Mouse (Mus musculus) CH12.LX (cell line): Measurements from ENCODE around the gene Agps. TPM values are rescaled to one million over a fixed set of nuclear protein-coding genes. Genes with fewer than 3 reads are reported as not detected.

Experiments
- DNase-seq: peaks from one replicate; pipeline ENCODE4 v3.0.0-alpha.2; 2013; ENCODE audit errors: extremely low read depth
- H3K27ac ChIP-seq: 2 replicates; pipeline ENCODE4 v1.5.1; 2012; ENCODE audit warnings: low read depth, mild to moderate bottlenecking, control low read depth, moderate library complexity; ENCODE audit not compliant: insufficient read depth
- H3K27me3 ChIP-seq: replicated peaks from 2 replicates; pipeline ENCODE3; 2012; ENCODE audit warnings: inconsistent platforms
- H3K36me3 ChIP-seq, 2 experiments: replicated peaks in 1 of 2; 2 replicates each; pipeline versions ENCODE3 to v1.6.1; 2012; ENCODE audit warnings: inconsistent platforms in 1 of 2, low read length in 1 of 2, mild to moderate bottlenecking in 1 of 2, mixed read lengths in 1 of 2, moderate library complexity in 1 of 2; ENCODE audit not compliant: control insufficient read depth in 1 of 2, insufficient read depth in 1 of 2
- H3K4me1 ChIP-seq, 2 experiments: 2 replicates each; pipeline ENCODE4 v1.6.1; 2012; ENCODE audit warnings: inconsistent platforms in 1 of 2, moderate library complexity in 1 of 2; ENCODE audit not compliant: insufficient read depth in 2 of 2, control insufficient read depth in 1 of 2
- H3K4me2 ChIP-seq: 2 replicates; pipeline ENCODE4 v1.6.1; 2012; ENCODE audit warnings: low read depth, mild to moderate bottlenecking, control low read depth; ENCODE audit not compliant: poor library complexity, insufficient read depth, severe bottlenecking
- H3K4me3 ChIP-seq, 3 experiments: fragments of 150-350 bp in 1 of 3; sonication (generic) in 1 of 3; replicated peaks in 1 of 3; 2 replicates each; pipeline versions ENCODE3 to v1.5.1; 2011 to 2012; ENCODE audit warnings: low read depth in 2 of 3, low read length in 2 of 3, mild to moderate bottlenecking in 2 of 3, moderate library complexity in 2 of 3, control low read depth in 1 of 3, improper control_type of control experiment in 1 of 3, inconsistent platforms in 1 of 3, mixed read lengths in 1 of 3; ENCODE audit not compliant: poor library complexity in 1 of 3
- H3K79me2 ChIP-seq: replicated peaks from 2 replicates; pipeline ENCODE4 v1.6.1; 2012; ENCODE audit warnings: mild to moderate bottlenecking, moderate library complexity; ENCODE audit not compliant: control insufficient read depth, poor library complexity, insufficient read depth, severe bottlenecking; ENCODE audit errors: extremely low read depth
- H3K9ac ChIP-seq: 2 replicates; pipeline ENCODE4 v1.6.1; 2012; ENCODE audit warnings: low read depth, mild to moderate bottlenecking, control low read depth, moderate library complexity; ENCODE audit not compliant: insufficient read depth
- H3K9me3 ChIP-seq: replicated peaks from 2 replicates; pipeline ENCODE3; 2012; ENCODE audit warnings: low read length, inconsistent platforms, mixed read lengths
- CHD1 ChIP-seq: IDR thresholded peaks from 2 replicates; pipeline ENCODE4 v1.6.1; 2012; ENCODE audit warnings: low read depth, low read length, improper control_type of control experiment, inconsistent platforms
- CTCF ChIP-seq, 2 experiments: IDR thresholded peaks in 1 of 2; conservative IDR thresholded peaks in 1 of 2; 2 replicates each; pipeline ENCODE4 v1.5.1; 2011 to 2012; ENCODE audit warnings: low read depth in 2 of 2, low read length in 2 of 2, improper control_type of control experiment in 1 of 2, inconsistent platforms in 1 of 2, mild to moderate bottlenecking in 1 of 2, moderate library complexity in 1 of 2
- E2F4 ChIP-seq: IDR thresholded peaks from 2 replicates; pipeline ENCODE4 v1.6.1; 2011; ENCODE audit warnings: low read depth, low read length, improper control_type of control experiment; ENCODE audit not compliant: insufficient replicate concordance
- ELF1 ChIP-seq: IDR thresholded peaks from 2 replicates; pipeline ENCODE4 v1.6.1; 2014; ENCODE audit warnings: low read depth, mild to moderate bottlenecking, inconsistent platforms, low read length, improper control_type of control experiment
- EP300 ChIP-seq: IDR thresholded peaks from 2 replicates; pipeline ENCODE4 v1.6.1; 2011; ENCODE audit warnings: low read length, improper control_type of control experiment
- ETS1 ChIP-seq: conservative IDR thresholded peaks from 2 replicates; pipeline ENCODE4 v1.6.1; 2012; ENCODE audit warnings: low read depth, mild to moderate bottlenecking, inconsistent platforms, low read length, improper control_type of control experiment, moderate library complexity
- IRF4 ChIP-seq: IDR thresholded peaks from 2 replicates; pipeline ENCODE4 v1.6.1; 2014; ENCODE audit warnings: low read depth, mild to moderate bottlenecking, inconsistent platforms, low read length, improper control_type of control experiment
- JUN ChIP-seq: IDR thresholded peaks from 2 replicates; pipeline ENCODE4 v1.6.1; 2011; ENCODE audit warnings: low read depth, mild to moderate bottlenecking, low read length, improper control_type of control experiment, moderate library complexity; ENCODE audit not compliant: insufficient read depth
- JUND ChIP-seq: conservative IDR thresholded peaks from 2 replicates; pipeline ENCODE4 v1.6.1; 2011; ENCODE audit warnings: low read depth, low read length, improper control_type of control experiment
- KAT2A ChIP-seq: IDR thresholded peaks from 2 replicates; pipeline ENCODE4 v1.6.1; 2012; ENCODE audit warnings: low read length, improper control_type of control experiment, inconsistent platforms; ENCODE audit not compliant: insufficient replicate concordance
- MAFK ChIP-seq: IDR thresholded peaks from 2 replicates; pipeline ENCODE4 v1.6.1; 2011; ENCODE audit warnings: low read length, improper control_type of control experiment; ENCODE audit not compliant: insufficient replicate concordance
- MXI1 ChIP-seq: IDR thresholded peaks from 2 replicates; pipeline ENCODE4 v1.6.1; 2011; ENCODE audit warnings: mild to moderate bottlenecking, low read depth, low read length, improper control_type of control experiment
- MYC ChIP-seq: IDR thresholded peaks from 2 replicates; pipeline ENCODE4 v1.6.1; 2011; ENCODE audit warnings: low read depth, mild to moderate bottlenecking, improper control_type of control experiment, low read length
- NELFE ChIP-seq: IDR thresholded peaks from 2 replicates; pipeline ENCODE4 v1.6.1; 2011; ENCODE audit warnings: low read depth, low read length, improper control_type of control experiment
- NRF1 ChIP-seq: IDR thresholded peaks from 2 replicates; pipeline ENCODE4 v1.6.1; 2014; ENCODE audit warnings: low read depth, mild to moderate bottlenecking, inconsistent platforms, low read length, improper control_type of control experiment, moderate library complexity
- PAX5 ChIP-seq: IDR thresholded peaks from 2 replicates; pipeline ENCODE4 v1.6.1; 2012; ENCODE audit warnings: low read length, inconsistent platforms, mixed read lengths
- RAD21 ChIP-seq: IDR thresholded peaks from 2 replicates; pipeline ENCODE4 v1.6.1; 2011; ENCODE audit warnings: low read depth, mild to moderate bottlenecking, low read length, improper control_type of control experiment, moderate library complexity
- SMC3 ChIP-seq: IDR thresholded peaks from 2 replicates; pipeline ENCODE4 v1.6.1; 2011; ENCODE audit warnings: low read depth, low read length, improper control_type of control experiment
- TBP ChIP-seq: conservative IDR thresholded peaks from 2 replicates; pipeline ENCODE4 v1.6.1; 2011; ENCODE audit warnings: low read depth, low read length, improper control_type of control experiment
- UBTF ChIP-seq: IDR thresholded peaks from 2 replicates; pipeline ENCODE4 v1.6.1; 2012; ENCODE audit warnings: low read depth, mild to moderate bottlenecking, inconsistent platforms, low read length, improper control_type of control experiment, moderate library complexity
- USF1 ChIP-seq: IDR thresholded peaks from 2 replicates; pipeline ENCODE4 v1.6.1; 2014; ENCODE audit warnings: low read depth, mild to moderate bottlenecking, inconsistent platforms, low read length, improper control_type of control experiment
- USF2 ChIP-seq: conservative IDR thresholded peaks from 2 replicates; pipeline ENCODE4 v1.6.1; 2011; ENCODE audit warnings: low read depth, low read length, improper control_type of control experiment
- ZC3H11A ChIP-seq: IDR thresholded peaks from 2 replicates; pipeline ENCODE4 v1.6.1; 2012; ENCODE audit warnings: low read depth, mild to moderate bottlenecking, inconsistent platforms, low read length, improper control_type of control experiment
- ZKSCAN1 ChIP-seq: IDR thresholded peaks from 2 replicates; pipeline ENCODE4 v1.6.1; 2012; ENCODE audit warnings: low read depth, inconsistent platforms, low read length, improper control_type of control experiment, borderline replicate concordance
- dilution Hi-C: fragments of 300-500 bp; cut with MboI; formaldehyde crosslinking; loops from 2 replicates; pipeline ENCODE4 v1.14.3; 2020; ENCODE audit warnings: low sequenced_read_pairs; ENCODE audit not compliant: extremely low pct_unique_long_range_greater_than_20kb, extremely low pct_ligation_motif_present
- in situ Hi-C: fragments of 300-500 bp; cut with MboI; formaldehyde crosslinking; loops from 3 replicates; pipeline ENCODE4 v1.14.3; 2019; ENCODE audit warnings: low sequenced_read_pairs, low pct_ligation_motif_present, low pct_unique_long_range_greater_than_20kb, mixed read lengths
- polyA plus RNA-seq: library from polyadenylated mRNA; unstranded; fragments of >175 nt; gene quantifications from 2 replicates; pipeline ENCODE4 v1.2.1, GENCODE M21; 2012; ENCODE audit warnings: low read depth; ENCODE audit not compliant: insufficient read length
- total RNA-seq, 2 experiments: library from RNA; depleted of rRNA; stranded (reverse); fragments of 300-350 nt in 1 of 2; fragments of >200 nt in 1 of 2; gene quantifications; 2 replicates each; pipeline ENCODE4 v1.2.3; 2012 to 2014

Gene Agps
- total and polyA plus RNA-seq, 3 experiments: 38.6 to 67.7 (median 49.3) TPM

DNA sequence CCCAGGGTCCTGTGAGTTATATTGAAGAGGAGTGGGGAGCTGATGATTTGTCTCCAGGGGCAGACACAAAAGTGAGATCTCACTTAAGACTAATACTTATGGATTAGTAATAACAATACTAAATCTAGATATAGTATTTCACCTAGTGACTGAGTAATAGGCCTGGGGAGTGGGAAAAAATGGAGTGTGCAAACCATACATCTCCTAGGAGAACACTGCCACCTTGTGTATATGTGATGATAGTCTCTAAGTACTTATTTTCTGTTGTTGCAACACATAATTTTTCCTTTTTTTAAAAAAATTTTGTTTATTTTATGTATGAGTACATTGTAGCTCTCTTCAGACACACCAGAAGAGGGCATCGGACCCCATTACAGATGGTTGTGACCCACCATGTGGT, 15.7 kb downstream of the Agps start:
- Histone ChIP-seq H3K4me1 (peaks cover 6 to 27% of the 10 kb centered on the region in 2 experiments), H3K9ac (no peak overlapping the region), H3K36me3 (peaks cover 2 to 25% of the 10 kb centered on the region in 2 experiments), H3K79me2 (peaks cover 25% of the 10 kb centered on the region), H3K27ac (no peak overlapping the region), H3K4me2 (no peak overlapping the region), H3K4me3 (no peak overlapping the region), H3K9me3 (no peaks in the 10 kb centered on the region), H3K27me3 (no peaks in the 10 kb centered on the region)
- TF ChIP-seq SMC3 (peak; percentile 71), RAD21 (peak; percentile 83), MYC (0 out of 2 replicates have a peak, but pooled peaks have one; percentile 25), CTCF (conservative IDR thresholded peaks at IDR 0.05 in 1 of 2, IDR thresholded peaks at IDR 0.05 in 1 of 2; ENCODE audit: low read depth in 2 of 2, low read length in 2 of 2) (peak in 1 of 2 experiments; percentile 74; a peak in 2 of 4 replicates), KAT2A (no peak), CHD1 (no peak), IRF4 (0 out of 2 replicates have a peak, but pooled peaks have one; percentile 17), JUND (0 out of 2 replicates have a peak, but pooled peaks have one; percentile 39)
- in situ Hi-C loops (loop anchor here (5.0 kb wide), 1 partner anchor 55 kb away; no protein-coding TSS in a partner anchor), dilution Hi-C loops (no loop called here)
- DNase-seq: peak; percentile 51

- Histone ChIP-seq H3K27ac (no peak overlapping the region), H3K9ac (no peak overlapping the region), H3K27me3 (no peaks in the 10 kb centered on the region), H3K4me1 (peaks cover 0 to 8% of the 10 kb centered on the region in 2 experiments; a peak in 1 of 4 replicates)
- no peak for DNase-seq
- in situ Hi-C loops: loop anchor here (10.0 kb wide), 1 partner anchor 238 kb away; no protein-coding TSS in a partner anchor
- TF ChIP-seq NELFE (no peak), MAFK (no peak), SMC3 (no peak), NRF1 (no peak), ZKSCAN1 (no peak), E2F4 (no peak), USF1 (no peak), EP300 (no peak), ETS1 (no peak), PAX5 (no peak), KAT2A (no peak), ELF1 (no peak), JUN (no peak), MXI1 (no peak), TBP (no peak), ZC3H11A (no peak), JUND (no peak), USF2 (no peak), UBTF (no peak)
- TF ChIP-seq, all 38 proteins: peak for 0
- no peak overlapping the region for H3K4me3 ChIP-seq
- no peaks in the 10 kb centered on the region for H3K9me3 ChIP-seq
- dilution Hi-C loops: no loop called here
- no peak overlapping the region for H3K4me2 ChIP-seq
- peaks cover 9% of the 10 kb centered on the region for H3K79me2 ChIP-seq
- H3K36me3 ChIP-seq: peaks cover 10 to 46% of the 10 kb centered on the region in 2 experiments
These were observed 20.5 kb downstream of the Agps start for GRCm38 (mm10) chr2:75852483-75852882.
